Mouse (Mus musculus): Measurements from ENCODE around the gene Erbb2. TPM values are rescaled to one million over a fixed set of nuclear protein-coding genes. Genes with fewer than 3 reads are reported as not detected.

Gene Erbb2
- total RNA-seq, 2 experiments from 2014 or later, result 2.5 to 3.4 TPM

DNA sequence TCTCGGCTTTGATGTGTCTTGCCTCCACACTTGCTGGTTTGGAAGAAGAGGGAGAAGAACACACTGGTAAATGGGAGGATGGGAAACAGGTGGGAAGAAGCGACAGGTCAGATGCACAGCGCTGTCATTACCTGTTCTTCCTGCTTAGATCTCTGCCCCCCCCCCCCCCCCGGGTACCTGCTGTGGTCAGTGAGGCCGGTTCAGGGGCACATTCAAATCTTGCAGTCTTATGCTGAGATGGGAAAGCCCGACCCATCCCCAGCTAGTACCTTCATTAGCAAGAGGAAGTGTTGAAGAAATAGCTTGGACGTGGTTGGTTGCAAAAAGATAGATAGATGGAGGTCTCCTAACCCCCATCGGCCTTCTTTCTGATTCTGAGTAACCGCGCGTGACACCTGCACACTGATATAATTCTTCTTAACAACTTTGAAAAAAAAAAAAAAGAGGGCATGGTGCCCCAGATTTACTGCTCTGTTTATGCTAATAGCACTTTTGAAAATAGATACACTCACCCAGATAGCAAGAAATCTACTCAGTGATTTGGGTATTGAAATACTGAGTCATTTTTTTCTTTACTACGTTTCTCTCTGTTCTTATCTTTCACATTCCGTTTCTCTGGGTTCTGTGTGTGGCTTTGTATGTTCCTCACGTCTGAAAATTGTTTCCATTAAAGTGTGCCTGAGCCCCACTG is 64.9 kb downstream of the Erbb2 start:
- DNase-seq (ENCODE audit: low spot score in 2 of 2), result no peak

GRCm38 (mm10) chr11:98479026-98479939 is 67.0 kb downstream of the Erbb2 start:
- no peak for DNase-seq (ENCODE audit: low spot score in 2 of 2)

GRCm38 (mm10) chr11:98479940-98480497 is 67.7 kb downstream of the Erbb2 start:
- DNase-seq (ENCODE audit: low spot score in 2 of 2), result no peak

GRCm38 (mm10) chr11:98481231-98481630 is 69.0 kb downstream of the Erbb2 start:
- no peak for DNase-seq (ENCODE audit: low spot score in 2 of 2)

DNA sequence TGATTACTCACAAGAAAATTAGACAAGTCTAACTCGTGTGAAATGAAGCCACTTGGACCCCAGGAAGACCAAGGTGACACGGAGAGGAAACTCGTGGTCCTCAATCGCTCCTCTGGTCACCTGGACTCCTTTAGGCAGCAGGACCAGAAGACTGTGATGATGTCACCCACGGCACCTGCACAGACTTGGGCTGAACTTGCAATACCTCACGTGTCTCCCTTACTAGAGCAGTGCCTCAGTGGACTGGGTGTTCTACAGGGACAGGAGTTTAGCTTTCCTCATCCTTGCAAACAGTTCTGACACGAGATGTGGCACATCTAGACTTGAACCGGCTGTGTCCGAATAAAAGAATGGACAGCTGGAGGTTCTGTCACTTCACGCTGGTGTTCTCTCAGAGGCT is 69.8 kb downstream of the Erbb2 start:
- no peak for DNase-seq (ENCODE audit: low spot score in 2 of 2)

DNA sequence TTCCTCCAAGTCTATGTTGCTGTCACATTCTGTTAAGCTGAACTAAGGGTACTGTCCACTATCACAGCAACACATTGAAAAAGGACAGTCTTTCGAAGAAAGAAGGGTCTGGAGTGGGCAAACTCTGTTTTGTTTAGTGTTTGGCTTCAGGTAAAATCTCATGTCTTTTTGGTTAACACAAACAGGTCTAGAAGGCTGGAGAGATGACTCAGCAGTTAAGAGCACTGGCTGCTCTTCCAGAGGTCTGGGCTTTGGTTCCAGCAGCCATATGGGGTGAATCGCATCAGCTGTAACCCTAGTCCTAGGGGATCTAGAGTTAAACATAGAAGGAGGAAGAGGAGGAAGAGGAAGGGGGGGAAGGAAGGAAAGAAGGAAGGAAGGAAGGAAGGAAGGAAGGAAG is 73.5 kb downstream of the Erbb2 start:
- no peak for DNase-seq (ENCODE audit: low spot score in 2 of 2)

Other genes starting within 250 kb of the Erbb2 start
- gene Med1, start 219.2 kb upstream of the Erbb2 start, total RNA-seq (2021), result 10 to 100 TPM; 41.4 to 66.1 TPM
- 10 to 100 TPM; 39.2 to 45.6 TPM for gene Cdk12, start 209.4 kb upstream of the Erbb2 start, total RNA-seq (2021)
- gene Neurod2, start 82.8 kb upstream of the Erbb2 start, total RNA-seq (2021), result not detected
- gene Ppp1r1b, start 64.1 kb upstream of the Erbb2 start, total RNA-seq (2021), result under 1 TPM; 0.27 to 0.32 TPM
- 10 to 100 TPM; 23.4 to 24.4 TPM for gene Stard3, start 54.1 kb upstream of the Erbb2 start, total RNA-seq (2021)
- 1 to 10 TPM in 1 of 2 experiments, not detected in 1; 3.5 TPM for gene Tcap, start 28.7 kb upstream of the Erbb2 start, total RNA-seq (2021)
- gene Pnmt, start 26.0 kb upstream of the Erbb2 start, total RNA-seq (2021), result 100 to 1,000 TPM; 313 to 497 TPM
- 1 to 10 TPM; 5.3 to 6.2 TPM for gene Pgap3, start 12.0 kb upstream of the Erbb2 start, total RNA-seq (2021)
- 10 to 100 TPM; 89.5 to 94.5 TPM for gene Mien1, start 26.5 kb downstream of the Erbb2 start, total RNA-seq (2021)
- gene Grb7, start 33.9 kb downstream of the Erbb2 start, total RNA-seq (2021), result under 1 TPM; 0.30 to 0.61 TPM
- gene Ikzf3, start 133.6 kb downstream of the Erbb2 start, total RNA-seq (2021), result under 1 TPM; 0.46 to 0.86 TPM
- under 1 TPM; 0.22 to 0.43 TPM for gene Zpbp2, start 138.6 kb downstream of the Erbb2 start, total RNA-seq (2021)
- 100 to 1,000 TPM; 118 to 184 TPM for gene Ormdl3, start 174.9 kb downstream of the Erbb2 start, total RNA-seq (2021)
- not detected for gene Lrrc3c, start 185.8 kb downstream of the Erbb2 start, total RNA-seq (2021)
- gene Gm12355, start 213.2 kb downstream of the Erbb2 start, total RNA-seq (2021), result 10 to 100 TPM; 10.4 to 11.6 TPM
- gene Gsdma3, start 213.9 kb downstream of the Erbb2 start, total RNA-seq (2021), result 10 to 100 TPM; 15.6 to 19.6 TPM
- 1 to 10 TPM in 1 of 2 experiments, under 1 TPM in 1; 0.89 to 1.1 TPM for gene Gsdma2, start 234.3 kb downstream of the Erbb2 start, total RNA-seq (2021)

Measured in adrenal gland, adult 18-20 months (tissue).